8 mouse cellular contexts compared by ENCODE assay signal in the genomic region with DNA sequence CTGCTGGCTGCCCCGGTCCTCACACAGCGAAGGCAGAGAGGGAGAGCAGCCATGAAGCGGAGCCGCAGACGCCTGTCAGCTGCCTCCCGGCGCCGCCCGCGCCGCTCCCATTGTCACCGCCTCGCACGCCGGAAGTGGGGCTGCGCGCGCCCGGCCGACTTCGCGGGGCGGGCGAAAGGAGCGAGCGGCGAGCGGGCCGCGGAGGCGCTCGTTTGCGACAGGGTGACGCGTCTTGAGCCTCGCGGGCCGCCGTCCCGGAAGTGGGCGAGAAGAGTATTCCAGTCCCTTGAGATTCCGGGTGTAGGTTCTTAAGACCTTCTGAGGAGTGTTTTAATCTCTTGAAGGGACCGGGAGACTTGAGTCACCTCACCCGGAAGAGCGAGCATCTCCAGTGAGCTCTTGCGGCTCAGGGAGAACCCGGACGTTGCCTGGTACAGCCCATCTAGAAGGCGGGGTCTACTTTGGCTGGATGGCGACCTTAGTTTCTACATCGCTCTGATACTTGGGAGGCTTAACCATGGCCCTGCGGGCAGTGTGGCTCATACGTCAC. TPM values are rescaled to one million over a fixed set of nuclear protein-coding genes. Genes with fewer than 3 reads are reported as not detected.
A peak's percentile ranks its signal among the peaks of the same experiment; 100 is the strongest.
DNase-seq lines count a peak whose midpoint lies in the region; ATAC-seq lines count a peak whose summit lies in the region.

A gene (minus strand): TSS at position 380 of the 550 bp plus-strand sequence.

- H3K9me3 ChIP-seq in forebrain, embryonic 14.5 days (replicated peaks; ENCODE audit: control insufficient read depth, low read length) = no peaks in the 10 kb centered on the region
- H3K9me3 ChIP-seq in neural tube, embryonic 15.5 days (replicated peaks) = no peaks in the 10 kb centered on the region

- intact Hi-C loops in heart, postnatal 14 days (cut with DNase I) = loop anchor here (5.0 to 10.0 kb wide), 3 partner anchors 34 to 622 kb away; a partner anchor contains a TSS

- H3K36me3 ChIP-seq in forebrain, embryonic 14.5 days (ENCODE audit: control insufficient read depth, insufficient read depth, low read length) = no peaks in the 10 kb centered on the region
- no peaks in the 10 kb centered on the region for H3K36me3 ChIP-seq in neural tube, embryonic 15.5 days

- peak within 1 kb of the TSS; percentile 92 for H3K4me3 ChIP-seq in forebrain, embryonic 14.5 days (ENCODE audit: low read depth, low read length)
- peak within 1 kb of the TSS; percentile 91 for H3K4me3 ChIP-seq in neural tube, embryonic 15.5 days (replicated peaks)

- peak; percentile 96 for ATAC-seq in forebrain, embryonic 14.5 days
- peak; percentile 97 for ATAC-seq in neural tube, embryonic 15.5 days (ENCODE audit: low FRiP score)

- peaks cover 17% of the 10 kb centered on the region for H3K4me1 ChIP-seq in forebrain, embryonic 14.5 days (ENCODE audit: control insufficient read depth, insufficient read depth, low read length)
- peaks cover 28% of the 10 kb centered on the region for H3K4me1 ChIP-seq in neural tube, embryonic 15.5 days

- peak within 1 kb of the TSS; percentile 96 for H3K9ac ChIP-seq in forebrain, embryonic 14.5 days (ENCODE audit: low read length)
- peak within 1 kb of the TSS; percentile 97 for H3K9ac ChIP-seq in neural tube, embryonic 15.5 days (replicated peaks)

- under 1% methylated on average over 52 of the region's 53 CpGs for WGBS in forebrain, embryonic 14.5 days
- under 1% methylated on average over 53 of the region's 53 CpGs for WGBS in neural tube, embryonic 15.5 days

- H3K4me2 ChIP-seq in forebrain, embryonic 14.5 days (ENCODE audit: low read length) = peak within 1 kb of the TSS; percentile 74
- peak within 1 kb of the TSS; percentile 77 for H3K4me2 ChIP-seq in neural tube, embryonic 15.5 days

- peak; percentile 95 for DNase-seq in ES-CJ7 (ENCODE audit: low read depth, low spot score)
- peak; percentile 95 for DNase-seq in cerebellum, adult 11 months
- peak; percentile 97 for DNase-seq in forebrain, embryonic 14.5 days (ENCODE audit: low spot score)
- peak; percentile 97 to 98 for DNase-seq in heart, postnatal 14 days
- peak; percentile 95 for DNase-seq in layer of hippocampus, adult 11-12 months (ENCODE audit: low spot score)
- peak; percentile 95 to 96 for DNase-seq in lung, adult 18-20 months
- DNase-seq in testis, postnatal 14 days (ENCODE audit: low spot score) = peak; percentile 95

- no peaks in the 10 kb centered on the region for H3K27me3 ChIP-seq in forebrain, embryonic 14.5 days (replicated peaks; ENCODE audit: control insufficient read depth, insufficient read depth, low read length)
- H3K27me3 ChIP-seq in neural tube, embryonic 15.5 days (replicated peaks) = no peaks in the 10 kb centered on the region

- peak within 1 kb of the TSS; percentile 98 for H3K27ac ChIP-seq in forebrain, embryonic 14.5 days (ENCODE audit: low read depth, low read length)
- H3K27ac ChIP-seq in neural tube, embryonic 15.5 days (replicated peaks) = peak within 1 kb of the TSS; percentile 98

RNA-seq across cellular contexts. Expression of the gene that starts here (rescaled TPM):
- polyA plus RNA-seq in forebrain, embryonic 14.5 days (2014; fragmentation: Nextera tagmentation; extraction: Ambion mirVana) = 82.1 and 102 TPM in 2 replicates
- 10 to 100 TPM; 25.0 to 25.4 TPM for total RNA-seq in heart, postnatal 14 days (2021)
- polyA plus RNA-seq in neural tube, embryonic 15.5 days (2015; fragmentation: Nextera tagmentation; extraction: Ambion mirVana) = 50.8 and 54.7 TPM in 2 replicates

Comparison
In these comparisons a context has a peak if more than half of its experiments do, and no peak if none do; other contexts are left out.
1. Peak in every context shown above with its lines: DNase-seq, ATAC-seq, H3K4me3 ChIP-seq and H3K27ac ChIP-seq.